Mouse (Mus musculus) heart, postnatal 0 days (tissue): Measurements from ENCODE around the gene Trib3. TPM values are rescaled to one million over a fixed set of nuclear protein-coding genes. Genes with fewer than 3 reads are reported as not detected.

Experiments
- ATAC-seq: fragments of 200-750 bp; cut with Nextera tagmentation; 2 replicates; pipeline ENCODE4 v1.8.0; 2017; ENCODE audit warnings: low read depth, moderate number of reproducible peaks, moderate library complexity; ENCODE audit not compliant: insufficient read depth
- DNase-seq: peaks from one replicate; pipeline ENCODE4 v3.0.0-alpha.2; 2016; ENCODE audit warnings: low spot score
- H3K27ac ChIP-seq: fragments of 300-500 bp; sonication (generic); 2 replicates; pipeline ENCODE4 v1.5.1; 2014; ENCODE audit warnings: low read depth, mild to moderate bottlenecking
- H3K27me3 ChIP-seq: fragments of 300-500 bp; sonication (generic); 2 replicates; pipeline ENCODE4 v1.6.1; 2014; ENCODE audit warnings: low read length, mixed read lengths; ENCODE audit not compliant: control insufficient read depth, insufficient read depth
- H3K36me3 ChIP-seq: fragments of 300-500 bp; sonication (generic); replicated peaks from 2 replicates; pipeline ENCODE4 v1.6.1; 2014; ENCODE audit warnings: low read length, mixed read lengths; ENCODE audit not compliant: control insufficient read depth, insufficient read depth
- H3K4me1 ChIP-seq: fragments of 300-500 bp; sonication (generic); 2 replicates; pipeline ENCODE4 v1.6.1; 2014; ENCODE audit warnings: antibody characterized with exemption; ENCODE audit not compliant: control insufficient read depth, insufficient read depth
- H3K4me2 ChIP-seq: fragments of 300-500 bp; sonication (generic); 2 replicates; pipeline ENCODE4 v1.6.1; 2014; ENCODE audit warnings: low read depth, mild to moderate bottlenecking, low read length, moderate library complexity
- H3K4me3 ChIP-seq: fragments of 300-500 bp; sonication (generic); 2 replicates; pipeline ENCODE4 v1.5.1; 2014; ENCODE audit warnings: low read depth, low read length
- H3K9ac ChIP-seq: fragments of 300-500 bp; sonication (generic); replicated peaks from 2 replicates; pipeline ENCODE4 v1.6.1; 2014; ENCODE audit warnings: low read depth, low read length, mixed read lengths
- H3K9me3 ChIP-seq: fragments of 300-500 bp; sonication (generic); replicated peaks from 2 replicates; pipeline ENCODE4 v1.6.1; 2016; ENCODE audit warnings: low read length; ENCODE audit not compliant: control insufficient read depth
- CTCF ChIP-seq: IDR thresholded peaks from 2 replicates; pipeline ENCODE4 v1.5.1; 2016; ENCODE audit warnings: antibody characterized with exemption, control low read depth, low read depth
- EP300 ChIP-seq: IDR thresholded peaks from 2 replicates; pipeline ENCODE4 v1.6.1; 2016; ENCODE audit warnings: antibody characterized with exemption, low read depth
- WGBS: fragments of 180-500 bp; shearing (Covaris S2); extraction: QIAGEN DNeasy Blood & Tissue Kit; methylation state at CpG from one replicate; pipeline ENCODE4 v1.1.7; 2014; 5-methylcytosine and 5-hydroxymethylcytosine counted together
- polyA plus RNA-seq: library from polyadenylated mRNA; unstranded; fragments of >200 nt; fragmentation: Nextera tagmentation; extraction: Ambion mirVana; gene quantifications from 2 replicates; pipeline ENCODE4 v1.2.1, GENCODE M21; 2015
- total RNA-seq: library from RNA; depleted of rRNA; stranded (reverse); fragments of >200 nt; gene quantifications from 2 replicates; pipeline ENCODE4 v1.2.3, GENCODE M21; 2014; ENCODE audit warnings: low replicate concordance

Trib3 gene
- total and polyA plus RNA-seq, 2 experiments from 2014 or later, result 2.5 TPM; not detected in 1

DNA sequence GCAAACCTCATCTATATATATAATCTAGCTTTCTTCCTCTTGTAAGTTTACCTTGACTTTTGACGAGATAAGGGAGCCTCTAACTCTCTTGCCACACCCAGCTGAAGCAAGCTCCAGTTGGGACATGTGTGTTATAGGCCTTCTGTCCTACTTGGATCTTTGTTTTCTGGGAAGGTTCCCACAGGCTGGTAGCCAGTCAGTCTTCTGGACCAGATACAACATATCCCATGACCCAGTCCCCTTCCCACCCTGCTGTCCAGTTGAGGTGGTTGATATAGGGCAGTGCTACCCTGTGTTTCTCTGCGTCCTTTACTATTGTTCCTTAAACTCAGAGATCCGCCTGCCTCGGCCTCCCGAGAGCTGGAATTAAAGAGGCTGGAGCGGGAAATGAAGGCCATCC is 38.4 kb downstream of the Trib3 start:
- no peaks in the 10 kb centered on the region for H3K27me3 ChIP-seq
- WGBS, result 88% methylated on average over 6 of the region's 6 CpGs
- no peaks in the 10 kb centered on the region for H3K9me3 ChIP-seq
- no peak overlapping the region for H3K4me2 ChIP-seq
- no peaks in the 10 kb centered on the region for H3K4me1 ChIP-seq
- DNase-seq (no peak), ATAC-seq (no peak)
- H3K9ac ChIP-seq, result no peak overlapping the region
- peaks cover 84% of the 10 kb centered on the region for H3K36me3 ChIP-seq
- no peak overlapping the region for H3K4me3 ChIP-seq
- no peak overlapping the region for H3K27ac ChIP-seq
- no peak for TF ChIP-seq EP300
- no peak for TF ChIP-seq CTCF

DNA sequence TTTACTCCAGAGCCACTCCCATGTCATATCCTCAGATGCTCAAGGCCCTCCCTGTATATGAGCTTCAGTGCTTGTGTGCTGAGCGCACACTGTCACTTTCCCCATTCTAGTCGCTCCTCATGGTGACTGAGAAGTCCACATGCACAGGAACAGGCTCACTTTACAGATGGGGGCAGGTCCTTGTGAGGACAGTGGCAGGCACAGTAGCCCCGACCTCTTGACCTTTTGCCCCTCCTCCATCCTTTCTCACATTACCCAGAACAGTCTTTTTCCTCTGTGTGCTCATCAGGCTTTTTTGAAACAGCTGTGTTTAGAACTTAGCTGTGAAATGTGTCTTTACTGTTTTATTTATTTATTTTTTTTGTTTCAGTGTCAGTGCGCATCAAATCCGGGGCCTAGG is 40.1 kb downstream of the Trib3 start:
- no peak overlapping the region for H3K4me3 ChIP-seq
- no peak overlapping the region for H3K4me2 ChIP-seq
- no peak overlapping the region for H3K9ac ChIP-seq
- no peaks in the 10 kb centered on the region for H3K4me1 ChIP-seq
- H3K36me3 ChIP-seq, result peaks cover 67% of the 10 kb centered on the region
- H3K27me3 ChIP-seq, result no peaks in the 10 kb centered on the region
- no peak for DNase-seq
- H3K9me3 ChIP-seq, result no peaks in the 10 kb centered on the region
- no peak for ATAC-seq
- TF ChIP-seq CTCF (no peak), EP300 (no peak)
- no peak overlapping the region for H3K27ac ChIP-seq
- WGBS, result 71% methylated on average over 5 of the region's 5 CpGs

DNA sequence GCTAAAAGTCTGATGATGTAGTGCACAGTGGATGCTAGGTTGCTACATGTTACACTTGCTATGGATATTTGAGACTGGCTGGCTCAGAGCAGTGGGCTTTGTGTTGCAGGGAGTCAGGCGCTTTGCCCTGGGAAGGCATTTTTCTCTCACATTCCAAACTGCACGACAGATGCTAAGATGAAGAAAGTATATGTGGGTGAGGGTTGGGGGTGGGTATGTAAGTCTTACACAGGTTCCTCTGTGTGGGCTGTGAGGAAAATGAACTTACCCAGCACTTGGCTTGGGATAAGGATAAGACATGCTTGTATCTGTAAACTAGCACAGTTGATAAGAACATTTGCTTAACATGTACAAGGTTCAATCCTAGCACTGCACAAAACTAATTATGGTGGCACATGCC is 41.0 kb downstream of the Trib3 start:
- peaks cover 9% of the 10 kb centered on the region; the same call in 1 of the 2 replicates for H3K4me1 ChIP-seq
- no peak overlapping the region for H3K27ac ChIP-seq
- no peaks in the 10 kb centered on the region for H3K9me3 ChIP-seq
- H3K27me3 ChIP-seq, result no peaks in the 10 kb centered on the region
- TF ChIP-seq EP300 (no peak), CTCF (no peak)
- ATAC-seq (no peak), DNase-seq (no peak)
- WGBS, result 70% methylated on average over 2 of the region's 2 CpGs
- no peak overlapping the region for H3K4me2 ChIP-seq
- H3K4me3 ChIP-seq, result no peak overlapping the region
- peaks cover 58% of the 10 kb centered on the region for H3K36me3 ChIP-seq
- no peak overlapping the region for H3K9ac ChIP-seq

DNA sequence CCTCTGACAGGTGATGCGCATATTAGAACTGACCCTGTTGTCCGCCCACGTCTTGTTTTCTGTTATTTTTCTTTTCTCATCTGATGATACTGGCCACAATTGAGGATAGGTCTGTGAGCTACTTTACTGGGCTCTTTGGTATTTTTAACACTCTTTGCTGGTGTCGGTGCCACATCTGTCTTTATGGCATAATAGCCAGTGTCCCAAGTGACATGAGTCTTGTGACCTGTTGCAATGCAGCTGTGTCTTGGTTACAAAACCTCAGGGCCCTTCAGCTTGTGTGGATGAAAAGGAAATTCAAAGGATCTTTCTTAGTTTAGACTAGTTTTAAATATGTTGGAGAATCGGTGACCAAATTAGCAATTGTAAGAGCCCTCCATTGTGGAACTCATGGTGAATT is 49.3 kb downstream of the Trib3 start:
- peak overlapping the region; percentile 94 for H3K9ac ChIP-seq
- H3K4me3 ChIP-seq, result peak overlapping the region; percentile 94
- no peak for DNase-seq
- no peak overlapping the region for H3K27ac ChIP-seq
- no peak for ATAC-seq
- peak overlapping the region; percentile 84 for H3K4me2 ChIP-seq
- 29% methylated on average over 5 of the region's 5 CpGs for WGBS
- H3K27me3 ChIP-seq, result no peaks in the 10 kb centered on the region
- no peak for TF ChIP-seq EP300
- no peak for TF ChIP-seq CTCF
- no peaks in the 10 kb centered on the region for H3K36me3 ChIP-seq
- peaks cover 31% of the 10 kb centered on the region for H3K4me1 ChIP-seq
- no peaks in the 10 kb centered on the region for H3K9me3 ChIP-seq

DNA sequence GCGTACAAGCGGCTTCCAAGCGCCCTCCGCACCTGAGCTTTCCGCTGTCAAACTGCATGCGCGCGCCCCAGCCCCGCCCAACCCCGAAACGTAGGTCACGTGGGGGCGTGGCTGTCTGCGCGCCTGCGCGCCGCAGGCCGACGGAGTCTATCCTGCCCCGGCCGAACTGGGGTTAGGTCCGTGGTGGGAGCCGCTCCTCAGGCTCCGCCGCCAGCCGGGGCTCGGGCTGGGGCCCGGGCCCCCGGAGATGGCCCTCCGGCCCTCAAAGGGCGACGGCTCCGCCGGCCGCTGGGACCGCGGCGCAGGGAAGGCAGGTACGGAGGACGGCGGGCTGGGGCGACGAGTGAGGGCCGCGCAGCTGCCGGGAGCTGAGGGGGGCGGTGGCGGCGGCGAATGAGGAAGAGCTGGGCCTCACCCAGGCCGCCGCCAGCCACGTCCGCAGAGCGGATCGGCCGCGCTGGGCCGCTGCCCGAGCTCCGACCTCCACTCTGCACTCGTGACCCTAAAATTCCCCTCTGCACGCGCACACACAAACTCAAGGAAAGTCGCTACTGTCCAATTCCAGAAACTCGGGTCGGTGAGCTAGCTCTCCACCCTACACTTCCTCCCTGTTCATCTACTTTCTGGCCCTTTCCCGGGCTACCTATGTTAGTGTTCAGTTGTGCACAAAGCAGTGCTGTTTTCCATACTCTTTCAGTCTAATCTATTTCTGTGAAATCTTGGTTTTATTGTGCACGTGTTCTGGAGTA is 49.9 kb downstream of the Trib3 start, which contains the start of gene Tbc1d20:
Gene Tbc1d20 (plus strand): TSS at position 102 of the 749 bp plus-strand sequence.
- H3K27ac ChIP-seq, result peak within 1 kb of the TSS; percentile 94
- H3K4me2 ChIP-seq, result peak within 1 kb of the TSS; percentile 84
- DNase-seq (peak; percentile 90), ATAC-seq (peak; percentile 98)
- H3K9ac ChIP-seq, result peak within 1 kb of the TSS; percentile 94
- TF ChIP-seq EP300, result no peak
- TF ChIP-seq CTCF, result no peak
- no peaks in the 10 kb centered on the region for H3K27me3 ChIP-seq
- H3K4me3 ChIP-seq, result peak within 1 kb of the TSS; percentile 94
- peaks cover 31% of the 10 kb centered on the region for H3K4me1 ChIP-seq
- under 1% methylated on average over 68 of the region's 70 CpGs for WGBS
- H3K9me3 ChIP-seq, result no peaks in the 10 kb centered on the region
- no peaks in the 10 kb centered on the region for H3K36me3 ChIP-seq
